Mouse (Mus musculus): ENCODE data around the gene Lyzl6. TPM values are rescaled to one million over a fixed set of nuclear protein-coding genes. Genes with fewer than 3 reads are reported as not detected.
"Not testable (repeated sequence)": the region's sequence is repeated elsewhere in the genome, so short reads cannot be mapped to it uniquely, and the experiment has no call there.

The Lyzl6 gene
- polyA plus RNA-seq (2016; fragmentation: Nextera tagmentation; extraction: Ambion mirVana), result not detected in 2 replicates

DNA sequence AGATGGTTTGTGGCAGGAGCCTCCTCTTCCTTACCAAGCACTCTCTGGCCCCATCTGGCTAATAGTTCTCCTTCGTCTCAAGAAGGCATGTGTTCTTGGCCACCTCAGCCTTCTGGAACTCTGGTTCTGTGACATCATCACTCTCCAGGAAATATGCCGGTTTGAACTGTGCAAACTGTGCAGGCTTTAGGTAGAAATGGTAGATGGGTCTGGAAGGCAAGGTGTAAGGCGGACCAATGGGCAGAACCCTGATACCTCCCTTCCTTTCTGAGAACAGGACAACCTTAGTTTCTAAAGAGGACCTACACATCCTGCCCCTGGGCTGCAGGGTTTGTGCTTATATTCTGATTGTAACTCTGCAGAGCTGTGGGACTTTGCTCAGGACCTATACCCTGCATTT is at the start of gene Lyzl6:
TSS of gene Lyzl6 (minus strand) at position 101 of the 400 bp plus-strand sequence.
- H3K27ac ChIP-seq, result no peak within 1 kb of the TSS
- H3K9me3 ChIP-seq (replicated peaks), result no peaks in the 10 kb centered on the region
- H3K9ac ChIP-seq, result no peak within 1 kb of the TSS
- no peaks in the 10 kb centered on the region for H3K36me3 ChIP-seq
- ATAC-seq, result no peak
- H3K4me2 ChIP-seq, result no peak within 1 kb of the TSS
- no peak within 1 kb of the TSS for H3K4me3 ChIP-seq
- 55% methylated on average over 3 of the region's 3 CpGs for WGBS (ENCODE audit: insufficient replicate concordance)
- H3K4me1 ChIP-seq, result no peaks in the 10 kb centered on the region
- H3K27me3 ChIP-seq (replicated peaks), result peaks cover 46% of the 10 kb centered on the region

- no peaks in the 10 kb centered on the region for H3K27me3 ChIP-seq (replicated peaks)
- WGBS (ENCODE audit: insufficient replicate concordance), result 72% methylated on average over 6 of the region's 6 CpGs
- no peak for ATAC-seq
- H3K4me2 ChIP-seq, result no peak overlapping the region
- no peak overlapping the region for H3K9ac ChIP-seq
- H3K4me3 ChIP-seq, result no peak overlapping the region
- H3K4me1 ChIP-seq, result peaks cover 18% of the 10 kb centered on the region
- peaks cover 72% of the 10 kb centered on the region for H3K36me3 ChIP-seq
- H3K9me3 ChIP-seq (replicated peaks), result no peaks in the 10 kb centered on the region
- no peak overlapping the region for H3K27ac ChIP-seq
Observed at GRCm38 (mm10) chr11:103686706-103687105, 48.0 kb upstream of the Lyzl6 start.

DNA sequence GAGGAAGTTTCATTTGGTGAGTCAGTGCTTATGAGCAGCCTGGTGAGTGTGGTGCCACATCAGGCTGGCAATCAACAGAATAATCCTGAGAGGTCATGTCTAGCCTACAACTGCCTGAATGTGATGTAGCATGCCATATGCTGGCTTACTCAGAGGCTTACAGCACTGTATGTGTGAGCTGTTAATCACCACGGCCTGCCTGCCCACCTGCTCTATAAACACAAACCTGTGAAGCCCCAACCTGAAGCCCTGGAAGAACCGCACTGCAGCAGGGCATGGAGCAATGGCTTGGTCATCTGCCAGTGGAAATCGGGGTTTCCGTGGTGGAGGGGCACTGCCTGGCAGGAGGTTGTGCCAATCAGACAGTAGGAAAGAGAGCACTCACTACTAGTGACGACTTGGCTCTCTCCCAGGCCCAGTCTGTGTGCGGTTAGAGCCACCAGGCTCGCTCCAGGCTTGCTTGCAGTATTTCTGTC is 46.6 kb upstream of the Lyzl6 start:
- Histone ChIP-seq H3K36me3 (peaks cover 85% of the 10 kb centered on the region), H3K27me3 (replicated peaks) (no peaks in the 10 kb centered on the region), H3K9ac (no peak overlapping the region), H3K27ac (no peak overlapping the region), H3K9me3 (replicated peaks) (no peaks in the 10 kb centered on the region), H3K4me1 (peaks cover 14% of the 10 kb centered on the region), H3K4me3 (no peak overlapping the region), H3K4me2 (no peak overlapping the region)
- WGBS (ENCODE audit: insufficient replicate concordance), result 77% methylated on average over 7 of the region's 7 CpGs
- no peak for ATAC-seq

GRCm38 (mm10) chr11:103683667-103684334 is 45.1 kb upstream of the Lyzl6 start:
- Histone ChIP-seq H3K9ac (no peak overlapping the region), H3K4me3 (no peak overlapping the region), H3K4me2 (no peak overlapping the region), H3K27me3 (replicated peaks) (no peaks in the 10 kb centered on the region), H3K9me3 (replicated peaks) (no peaks in the 10 kb centered on the region), H3K4me1 (no peaks in the 10 kb centered on the region), H3K27ac (no peak overlapping the region), H3K36me3 (peaks cover 94% of the 10 kb centered on the region)
- ATAC-seq, result no peak
- 82% methylated on average over 11 of the region's 11 CpGs for WGBS (ENCODE audit: insufficient replicate concordance)

- not testable (repeated sequence) for H3K4me1 ChIP-seq; H3K9ac ChIP-seq; H3K9me3 ChIP-seq (replicated peaks); H3K27me3 ChIP-seq (replicated peaks); H3K4me3 ChIP-seq; H3K27ac ChIP-seq; H3K4me2 ChIP-seq
- H3K36me3 ChIP-seq, result peaks cover 53% of the 10 kb centered on the region
- 46% methylated on average over 2 of the region's 2 CpGs for WGBS (ENCODE audit: insufficient replicate concordance)
- 0 out of 2 replicates have a peak, but pooled peaks have one; percentile 46 for ATAC-seq
Observed at GRCm38 (mm10) chr11:103677042-103677441, 38.4 kb upstream of the Lyzl6 start.

DNA sequence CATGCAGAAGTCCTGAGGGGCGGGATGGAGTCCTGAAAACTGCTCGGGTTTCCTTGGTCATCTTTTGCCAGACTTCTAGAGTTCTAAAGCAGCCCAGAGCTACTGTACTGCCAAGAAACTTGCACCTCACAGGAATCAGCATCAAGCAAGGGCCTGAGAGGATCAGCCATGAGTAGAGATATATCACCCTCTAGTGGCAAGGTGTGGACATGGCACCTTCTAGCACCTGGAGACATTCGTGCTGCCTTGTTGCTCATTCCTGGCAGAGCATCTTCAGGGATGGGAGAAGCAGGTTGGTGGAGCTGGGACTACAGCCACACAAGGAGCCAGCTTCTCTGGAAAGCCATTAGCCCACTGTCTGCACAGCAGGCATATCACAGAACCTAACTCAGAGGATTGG is 36.9 kb upstream of the Lyzl6 start:
- ATAC-seq, result no peak
- Histone ChIP-seq H3K4me3 (no peak overlapping the region), H3K4me1 (no peaks in the 10 kb centered on the region), H3K9ac (no peak overlapping the region), H3K27ac (no peak overlapping the region), H3K36me3 (peaks cover 39% of the 10 kb centered on the region), H3K9me3 (replicated peaks) (no peaks in the 10 kb centered on the region), H3K27me3 (replicated peaks) (no peaks in the 10 kb centered on the region), H3K4me2 (no peak overlapping the region)
- 41% methylated on average over 3 of the region's 3 CpGs for WGBS (ENCODE audit: insufficient replicate concordance)

DNA sequence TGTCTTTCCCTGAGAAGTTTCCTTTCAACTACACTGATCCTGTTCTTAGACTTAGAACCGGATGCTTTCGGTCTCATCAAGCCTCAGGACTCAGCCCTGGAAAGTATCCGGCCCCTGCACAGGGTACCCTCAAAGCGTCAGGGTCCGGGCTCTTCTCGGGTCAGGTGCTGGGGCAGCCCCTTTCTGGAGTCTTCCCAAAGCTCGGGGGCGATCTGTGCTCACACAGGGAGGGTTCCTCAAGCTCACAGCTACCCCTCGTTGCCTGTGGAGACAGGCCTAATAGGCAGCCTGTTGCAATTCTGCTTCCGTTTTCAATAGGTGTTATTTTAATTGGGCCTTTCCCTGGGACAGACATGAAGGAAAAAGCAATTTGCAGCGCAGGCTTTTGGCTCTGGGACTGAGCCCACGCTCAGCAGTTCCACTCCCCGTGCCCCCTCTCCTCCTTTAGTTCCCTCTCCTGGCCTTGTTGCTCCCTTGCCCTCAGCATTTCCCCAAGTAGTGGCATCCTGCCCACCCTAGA is 28.3 kb upstream of the Lyzl6 start:
- Histone ChIP-seq H3K36me3 (no peaks in the 10 kb centered on the region), H3K4me1 (no peaks in the 10 kb centered on the region), H3K4me2 (no peak overlapping the region), H3K9me3 (replicated peaks) (no peaks in the 10 kb centered on the region), H3K9ac (no peak overlapping the region), H3K27ac (no peak overlapping the region), H3K4me3 (no peak overlapping the region), H3K27me3 (replicated peaks) (peaks cover 22% of the 10 kb centered on the region; the same call in 1 of the 2 replicates)
- WGBS (ENCODE audit: insufficient replicate concordance), result 52% methylated on average over 13 of the region's 13 CpGs
- ATAC-seq, result no peak

GRCm38 (mm10) chr11:103666181-103666906 is 27.7 kb upstream of the Lyzl6 start:
- no peaks in the 10 kb centered on the region for H3K36me3 ChIP-seq
- H3K9ac ChIP-seq, result no peak overlapping the region
- H3K27me3 ChIP-seq (replicated peaks), result peaks cover 26% of the 10 kb centered on the region
- no peaks in the 10 kb centered on the region for H3K4me1 ChIP-seq
- no peak overlapping the region for H3K27ac ChIP-seq
- no peak overlapping the region for H3K4me2 ChIP-seq
- WGBS (ENCODE audit: insufficient replicate concordance), result 40% methylated on average over 10 of the region's 10 CpGs
- H3K4me3 ChIP-seq, result no peak overlapping the region
- no peak for ATAC-seq
- no peaks in the 10 kb centered on the region for H3K9me3 ChIP-seq (replicated peaks)

DNA sequence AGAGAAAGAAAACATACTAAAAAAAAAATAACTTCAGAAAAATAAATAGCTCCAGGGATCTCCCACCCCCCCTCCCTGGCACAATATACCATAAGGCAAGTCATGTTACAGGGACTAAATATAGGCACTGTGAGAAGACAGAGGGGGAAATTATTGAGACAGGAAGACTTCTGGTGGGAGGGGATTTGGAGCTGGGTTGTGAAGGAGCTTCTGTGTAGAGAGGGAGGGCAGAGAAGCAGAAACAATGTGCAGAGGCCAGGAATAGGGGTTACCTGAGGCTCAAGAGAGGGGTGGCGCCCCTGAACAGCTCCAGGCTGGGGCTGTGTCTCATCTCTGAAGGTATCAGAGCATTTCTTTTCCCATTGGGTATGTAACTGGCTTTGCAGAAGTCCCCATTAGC is 27.0 kb upstream of the Lyzl6 start:
- no peaks in the 10 kb centered on the region for H3K36me3 ChIP-seq
- 50% methylated on average over 1 of the region's 1 CpGs for WGBS (ENCODE audit: insufficient replicate concordance)
- H3K27ac ChIP-seq, result no peak overlapping the region

DNA sequence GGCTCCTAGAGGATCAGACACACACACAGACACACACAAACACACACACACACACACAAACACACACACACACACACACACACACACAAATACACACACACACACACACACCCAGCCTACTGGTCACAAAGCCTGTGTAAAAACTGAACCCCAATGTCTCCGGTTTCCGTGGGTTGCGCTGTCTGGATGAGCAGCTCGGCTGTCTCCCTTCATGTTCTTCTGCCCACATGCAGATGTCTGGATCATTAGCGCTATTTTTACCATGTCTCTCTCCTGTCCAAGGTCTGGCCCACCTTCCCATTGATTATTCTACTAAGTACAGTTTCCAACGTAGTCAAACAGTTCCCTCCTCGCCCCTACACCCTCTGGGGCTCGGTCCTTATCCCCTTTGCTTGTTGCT is 24.4 kb upstream of the Lyzl6 start:
- no peaks in the 10 kb centered on the region for H3K4me1 ChIP-seq
- H3K4me3 ChIP-seq, result no peak overlapping the region
- no peak overlapping the region for H3K27ac ChIP-seq
- H3K36me3 ChIP-seq, result no peaks in the 10 kb centered on the region
- no peaks in the 10 kb centered on the region for H3K9me3 ChIP-seq (replicated peaks)
- no peak overlapping the region for H3K4me2 ChIP-seq
- H3K27me3 ChIP-seq (replicated peaks), result peaks cover 26% of the 10 kb centered on the region
- no peak for ATAC-seq
- WGBS (ENCODE audit: insufficient replicate concordance), result 67% methylated on average over 8 of the region's 8 CpGs
- no peak overlapping the region for H3K9ac ChIP-seq

More for the DNA sequence above, 27.0 kb upstream of the Lyzl6 start:
- Histone ChIP-seq H3K9ac (no peak overlapping the region), H3K27me3 (replicated peaks) (peaks cover 26% of the 10 kb centered on the region), H3K4me1 (no peaks in the 10 kb centered on the region), H3K4me2 (no peak overlapping the region), H3K9me3 (replicated peaks) (no peaks in the 10 kb centered on the region), H3K4me3 (no peak overlapping the region)
- no peak for ATAC-seq

DNA sequence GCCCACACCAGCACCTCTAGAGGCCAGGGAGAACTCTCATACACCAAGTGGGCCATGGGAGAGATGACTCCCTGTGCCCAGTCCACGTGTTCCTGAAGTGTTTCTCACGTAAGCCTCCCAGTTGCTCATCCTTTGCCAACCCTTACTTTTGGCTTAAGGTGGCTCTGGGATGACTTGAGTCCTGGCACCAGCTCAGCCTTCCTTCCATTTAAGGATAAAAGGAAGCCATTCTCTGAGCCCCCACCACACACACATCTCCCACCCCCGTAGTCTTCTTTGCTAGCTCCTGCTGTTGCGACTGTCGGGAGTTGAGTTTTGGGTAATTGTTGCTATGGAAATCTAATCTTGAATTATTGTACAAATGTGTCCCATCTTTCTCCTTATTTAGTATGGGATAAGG is 23.9 kb upstream of the Lyzl6 start:
- 72% methylated on average over 5 of the region's 5 CpGs for WGBS (ENCODE audit: insufficient replicate concordance)

GRCm38 (mm10) chr11:103661863-103662262 is 23.2 kb upstream of the Lyzl6 start:
- Histone ChIP-seq H3K27me3 (replicated peaks) (peaks cover 22% of the 10 kb centered on the region), H3K9me3 (replicated peaks) (no peaks in the 10 kb centered on the region), H3K4me3 (no peak overlapping the region), H3K36me3 (no peaks in the 10 kb centered on the region), H3K9ac (no peak overlapping the region), H3K4me2 (no peak overlapping the region), H3K4me1 (no peaks in the 10 kb centered on the region), H3K27ac (no peak overlapping the region)
- no peak for ATAC-seq
- 42% methylated on average over 4 of the region's 4 CpGs for WGBS (ENCODE audit: insufficient replicate concordance)

More for the DNA sequence above, 23.9 kb upstream of the Lyzl6 start:
- H3K4me2 ChIP-seq, result no peak overlapping the region
- no peaks in the 10 kb centered on the region for H3K9me3 ChIP-seq (replicated peaks)
- no peak overlapping the region for H3K27ac ChIP-seq
- H3K4me1 ChIP-seq, result no peaks in the 10 kb centered on the region
- no peaks in the 10 kb centered on the region for H3K36me3 ChIP-seq
- no peak for ATAC-seq
- H3K9ac ChIP-seq, result no peak overlapping the region
- peaks cover 26% of the 10 kb centered on the region for H3K27me3 ChIP-seq (replicated peaks)
- H3K4me3 ChIP-seq, result no peak overlapping the region
